Mouse (Mus musculus) forebrain, embryonic 10.5 days (tissue): Measurements from ENCODE around the gene Wdr37. TPM values are rescaled to one million over a fixed set of nuclear protein-coding genes. Genes with fewer than 3 reads are reported as not detected.
"Not testable (repeated sequence)": the region's sequence is repeated elsewhere in the genome, so short reads cannot be mapped to it uniquely, and the experiment has no call there.

Experiments
- DNase-seq: peaks from one replicate; pipeline ENCODE4 v3.0.0-alpha.2; 2017; ENCODE audit warnings: low spot score; ENCODE audit errors: extremely low spot score
- H3K27ac ChIP-seq: fragments of 300-500 bp; sonication (generic); 2 replicates; pipeline ENCODE4 v1.5.1; 2016; ENCODE audit warnings: mild to moderate bottlenecking
- H3K27me3 ChIP-seq: fragments of 300-500 bp; sonication (generic); 2 replicates; pipeline ENCODE4 v1.6.1; 2016; ENCODE audit warnings: mild to moderate bottlenecking; ENCODE audit not compliant: poor library complexity, severe bottlenecking
- H3K36me3 ChIP-seq: fragments of 300-500 bp; sonication (generic); replicated peaks from 2 replicates; pipeline ENCODE4 v1.6.1; 2016; ENCODE audit warnings: mild to moderate bottlenecking, moderate library complexity
- H3K4me1 ChIP-seq: fragments of 300-500 bp; sonication (generic); 2 replicates; pipeline ENCODE4 v1.6.1; 2016
- H3K4me3 ChIP-seq: fragments of 300-500 bp; sonication (generic); 2 replicates; pipeline ENCODE4 v1.5.1; 2016; ENCODE audit warnings: mild to moderate bottlenecking, moderate library complexity
- H3K9me3 ChIP-seq: fragments of 300-500 bp; sonication (generic); 2 replicates; pipeline ENCODE4 v1.6.1; 2016; ENCODE audit warnings: mild to moderate bottlenecking, moderate library complexity
- WGBS: fragments of 180-500 bp; shearing (Covaris S2); methylation state at CpG from one replicate; pipeline ENCODE4 v1.1.7; 2016; 5-methylcytosine and 5-hydroxymethylcytosine counted together
- polyA plus RNA-seq: library from polyadenylated mRNA; unstranded; fragments of >200 nt; fragmentation: Nextera tagmentation; extraction: Ambion mirVana; gene quantifications from 2 replicates; pipeline ENCODE4 v1.2.1, GENCODE M21; 2016

The Wdr37 gene
- polyA plus RNA-seq, result 31.0 and 32.1 TPM in 2 replicates

- H3K27ac ChIP-seq, result peak within 1 kb of the TSS; percentile 95
- H3K4me3 ChIP-seq, result peak within 1 kb of the TSS; percentile 92
- peaks cover 17% of the 10 kb centered on the region for H3K4me1 ChIP-seq
- H3K9me3 ChIP-seq, result no peaks in the 10 kb centered on the region
- H3K27me3 ChIP-seq, result no peaks in the 10 kb centered on the region
- no peak for DNase-seq
- peaks cover 8% of the 10 kb centered on the region for H3K36me3 ChIP-seq
- 2% methylated on average over 18 of the region's 18 CpGs for WGBS
These were observed at the start of gene Wdr37 for GRCm38 (mm10) chr13:8871314-8871962. TSS of gene Wdr37 (minus strand) at chr13:8871909.

GRCm38 (mm10) chr13:8913890-8914289 is 42.2 kb upstream of the Wdr37 start:
- 91% methylated on average over 8 of the region's 8 CpGs for WGBS

GRCm38 (mm10) chr13:8905986-8906385 is 34.3 kb upstream of the Wdr37 start:
- H3K27me3 ChIP-seq, H3K4me3 ChIP-seq, H3K36me3 ChIP-seq, DNase-seq, H3K27ac ChIP-seq, H3K4me1 ChIP-seq: not testable (repeated sequence)
- H3K9me3 ChIP-seq, result peaks cover 37% of the 10 kb centered on the region
- 91% methylated on average over 2 of the region's 2 CpGs for WGBS

More at GRCm38 (mm10) chr13:8913890-8914289, 42.2 kb upstream of the Wdr37 start:
- not testable (repeated sequence) for H3K9me3 ChIP-seq, H3K27me3 ChIP-seq, DNase-seq, H3K27ac ChIP-seq, H3K4me3 ChIP-seq, H3K36me3 ChIP-seq, H3K4me1 ChIP-seq

- WGBS, result 95% methylated on average over 1 of the region's 1 CpGs
- Histone ChIP-seq H3K4me1 (peaks cover 26% of the 10 kb centered on the region), H3K9me3 (no peaks in the 10 kb centered on the region), H3K27me3 (no peaks in the 10 kb centered on the region), H3K4me3 (no peak overlapping the region), H3K27ac (no peak overlapping the region), H3K36me3 (peaks cover 43% of the 10 kb centered on the region)
- DNase-seq, result no peak
These were observed 16.9 kb upstream of the Wdr37 start for GRCm38 (mm10) chr13:8888603-8889002.

GRCm38 (mm10) chr13:8886185-8886560 is 14.5 kb upstream of the Wdr37 start:
- no peaks in the 10 kb centered on the region for H3K9me3 ChIP-seq
- H3K27ac ChIP-seq, result peak overlapping the region; percentile 96
- 6% methylated on average over 9 of the region's 9 CpGs for WGBS
- no peak for DNase-seq
- H3K27me3 ChIP-seq, result no peaks in the 10 kb centered on the region
- H3K4me1 ChIP-seq, result peaks cover 26% of the 10 kb centered on the region
- peak overlapping the region; percentile 62 for H3K4me3 ChIP-seq
- peaks cover 28% of the 10 kb centered on the region for H3K36me3 ChIP-seq

- under 1% methylated on average over 46 of the region's 46 CpGs for WGBS
- DNase-seq, result peak; percentile 99
- Histone ChIP-seq H3K36me3 (peaks cover 28% of the 10 kb centered on the region), H3K4me3 (peak within 1 kb of the TSS; percentile 62), H3K27ac (peak within 1 kb of the TSS; percentile 96), H3K4me1 (peaks cover 26% of the 10 kb centered on the region), H3K27me3 (no peaks in the 10 kb centered on the region), H3K9me3 (no peaks in the 10 kb centered on the region)
These were observed 13.9 kb upstream of the Wdr37 start, which contains the start of gene Idi1 for GRCm38 (mm10) chr13:8885445-8886184. TSS of gene Idi1 (plus strand) at chr13:8885501.

- not testable (repeated sequence) for DNase-seq, H3K27me3 ChIP-seq, H3K4me3 ChIP-seq, H3K27ac ChIP-seq, H3K9me3 ChIP-seq
- 82% methylated on average over 5 of the region's 5 CpGs for WGBS
- Histone ChIP-seq H3K36me3 (peaks cover 15% of the 10 kb centered on the region), H3K4me1 (peaks cover 26% of the 10 kb centered on the region)
These were observed 12.2 kb upstream of the Wdr37 start for GRCm38 (mm10) chr13:8883870-8884269.

- H3K27ac ChIP-seq, result no peak overlapping the region
- WGBS, result 79% methylated on average over 3 of the region's 3 CpGs
- peaks cover 10% of the 10 kb centered on the region for H3K4me1 ChIP-seq
- no peak for DNase-seq
- no peaks in the 10 kb centered on the region for H3K36me3 ChIP-seq
- no peaks in the 10 kb centered on the region for H3K27me3 ChIP-seq
- H3K4me3 ChIP-seq, result no peak overlapping the region
- no peaks in the 10 kb centered on the region for H3K9me3 ChIP-seq
These were observed 9.9 kb upstream of the Wdr37 start for GRCm38 (mm10) chr13:8881611-8882010.

GRCm38 (mm10) chr13:8873776-8874175 is 2.1 kb upstream of the Wdr37 start:
- no peak for DNase-seq
- 98% methylated on average over 1 of the region's 1 CpGs for WGBS
- H3K9me3 ChIP-seq, result no peaks in the 10 kb centered on the region

GRCm38 (mm10) chr13:8870510-8871313 is 997 bp downstream of the Wdr37 start:
- Histone ChIP-seq H3K9me3 (no peaks in the 10 kb centered on the region), H3K27ac (peak overlapping the region; percentile 95)
- WGBS, result under 1% methylated on average over 57 of the region's 57 CpGs

More at GRCm38 (mm10) chr13:8873776-8874175, 2.1 kb upstream of the Wdr37 start:
- H3K4me1 ChIP-seq, result peaks cover 17% of the 10 kb centered on the region
- H3K36me3 ChIP-seq, result no peaks in the 10 kb centered on the region
- no peaks in the 10 kb centered on the region for H3K27me3 ChIP-seq
- H3K4me3 ChIP-seq, result no peak overlapping the region
- H3K27ac ChIP-seq, result no peak overlapping the region

GRCm38 (mm10) chr13:8870160-8870509 is 1.6 kb downstream of the Wdr37 start:
- H3K27ac ChIP-seq, result peak overlapping the region; percentile 95
- peaks cover 17% of the 10 kb centered on the region for H3K4me1 ChIP-seq
- H3K27me3 ChIP-seq, result no peaks in the 10 kb centered on the region
- WGBS, result 6% methylated on average over 9 of the region's 9 CpGs
- no peaks in the 10 kb centered on the region for H3K9me3 ChIP-seq
- peak overlapping the region; percentile 92 for H3K4me3 ChIP-seq
- peaks cover 16% of the 10 kb centered on the region for H3K36me3 ChIP-seq
- no peak for DNase-seq

More at GRCm38 (mm10) chr13:8870510-8871313, 997 bp downstream of the Wdr37 start:
- Histone ChIP-seq H3K27me3 (no peaks in the 10 kb centered on the region), H3K4me1 (peaks cover 17% of the 10 kb centered on the region), H3K4me3 (peak overlapping the region; percentile 92), H3K36me3 (peaks cover 14% of the 10 kb centered on the region)
- peak; percentile 86 for DNase-seq

GRCm38 (mm10) chr13:8869578-8870157 is 2.0 kb downstream of the Wdr37 start:
- 80% methylated on average over 5 of the region's 5 CpGs for WGBS
- Histone ChIP-seq H3K27me3 (no peaks in the 10 kb centered on the region), H3K36me3 (peaks cover 19% of the 10 kb centered on the region), H3K4me1 (peaks cover 17% of the 10 kb centered on the region), H3K27ac (peak overlapping the region; percentile 95), H3K4me3 (peak overlapping the region; percentile 92), H3K9me3 (no peaks in the 10 kb centered on the region)
- no peak for DNase-seq
